Mouse (Mus musculus): ENCODE results near the gene Rbm18.

DNA sequence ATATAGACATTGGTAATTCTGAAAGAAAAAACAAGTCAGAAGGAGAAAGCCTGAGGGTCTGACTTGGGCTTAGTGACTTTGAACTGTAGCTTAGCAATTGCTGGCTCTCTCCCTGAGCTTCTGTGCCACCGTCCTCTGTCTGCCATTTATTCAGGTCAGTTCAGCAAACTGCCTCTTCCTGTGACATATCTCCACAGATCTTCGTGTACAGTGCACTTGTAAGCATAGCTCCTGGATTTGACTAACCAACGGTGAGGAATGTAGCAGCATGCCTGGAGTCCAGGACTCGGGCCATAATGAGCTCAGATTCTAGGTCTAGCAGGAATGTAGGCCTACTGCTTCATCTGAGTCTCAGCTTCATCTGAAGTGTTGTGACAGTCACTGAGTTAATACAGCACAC lies 32.6 kb upstream of the Rbm18 start:
- TF ChIP-seq CTCF (IDR thresholded peaks at IDR 0.05; ENCODE audit: low read depth) (no peak), EP300 (IDR thresholded peaks at IDR 0.05; ENCODE audit: low read depth) (no peak)
